Mouse (Mus musculus) hindbrain, embryonic 16.5 days (tissue): Measurements from ENCODE around the gene Myt1l. TPM values are rescaled to one million over a fixed set of nuclear protein-coding genes. Genes with fewer than 3 reads are reported as not detected.

Experiments used
- ATAC-seq: fragments of 200-750 bp; cut with Nextera tagmentation; 2 replicates; pipeline ENCODE4 v1.8.0; 2017; ENCODE audit warnings: moderate TSS enrichment, moderate library complexity
- H3K27ac ChIP-seq: fragments of 300-500 bp; sonication (generic); 2 replicates; pipeline ENCODE4 v1.5.1; 2014; ENCODE audit warnings: low read depth, mild to moderate bottlenecking, control low read depth, low read length, moderate library complexity
- H3K27me3 ChIP-seq: fragments of 300-500 bp; sonication (generic); replicated peaks from 2 replicates; pipeline ENCODE4 v1.6.1; 2014; ENCODE audit warnings: low read length; ENCODE audit not compliant: control insufficient read depth, insufficient read depth
- H3K36me3 ChIP-seq: fragments of 300-500 bp; sonication (generic); 2 replicates; pipeline ENCODE4 v1.6.1; 2014; ENCODE audit warnings: mild to moderate bottlenecking, low read length, moderate library complexity, mixed read lengths; ENCODE audit not compliant: control insufficient read depth, insufficient read depth
- H3K4me1 ChIP-seq: fragments of 300-500 bp; sonication (generic); 2 replicates; pipeline ENCODE4 v1.6.1; 2014; ENCODE audit warnings: low read depth, low read length; ENCODE audit not compliant: control insufficient read depth, insufficient read depth
- H3K4me2 ChIP-seq: fragments of 300-500 bp; sonication (generic); 2 replicates; pipeline ENCODE4 v1.6.1; 2014; ENCODE audit warnings: mild to moderate bottlenecking, low read length, control low read depth, moderate library complexity
- H3K4me3 ChIP-seq: fragments of 300-500 bp; sonication (generic); 2 replicates; pipeline ENCODE4 v1.5.1; 2014; ENCODE audit warnings: mild to moderate bottlenecking, low read length, control low read depth, moderate library complexity
- H3K9ac ChIP-seq: fragments of 300-500 bp; sonication (generic); 2 replicates; pipeline ENCODE4 v1.6.1; 2014; ENCODE audit warnings: low read depth, mild to moderate bottlenecking, control low read depth, low read length, moderate library complexity
- H3K9me3 ChIP-seq: fragments of 300-500 bp; sonication (generic); 2 replicates; pipeline ENCODE4 v1.6.1; 2014; ENCODE audit warnings: mild to moderate bottlenecking, low read length, moderate library complexity; ENCODE audit not compliant: control insufficient read depth
- WGBS: fragments of 180-500 bp; shearing (Covaris S2); extraction: QIAGEN DNeasy Blood & Tissue Kit; methylation state at CpG from one replicate; pipeline ENCODE4 v1.1.7; 2014; 5-methylcytosine and 5-hydroxymethylcytosine counted together
- polyA plus RNA-seq: library from polyadenylated mRNA; unstranded; fragments of >200 nt; fragmentation: Nextera tagmentation; extraction: Ambion mirVana; gene quantifications from 2 replicates; pipeline ENCODE4 v1.2.1, GENCODE M21; 2015

The Myt1l gene
- polyA plus RNA-seq, 1 experiment from 2014 or later: 236 TPM

DNA sequence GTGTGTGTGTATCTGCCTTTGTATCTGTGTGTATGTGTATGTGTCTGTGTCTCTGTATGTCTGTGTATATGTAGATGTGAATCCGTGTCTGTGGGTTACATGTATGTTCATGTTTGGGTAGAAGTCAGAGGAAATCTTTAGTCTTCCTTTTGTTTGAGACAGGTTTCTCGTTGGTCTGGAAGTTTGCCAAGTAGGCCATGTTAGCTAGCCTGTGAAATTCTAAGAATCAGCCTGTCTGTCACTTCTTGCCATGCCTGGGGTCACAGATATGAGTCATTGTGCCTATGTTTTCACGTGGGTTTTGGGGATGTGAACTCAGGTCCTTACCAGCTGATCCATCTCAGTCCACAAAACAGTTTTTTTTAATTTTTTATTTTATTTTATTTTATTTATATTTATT lies 128.9 kb downstream of the Myt1l start:
- no peak overlapping the region for H3K27ac ChIP-seq
- no peak overlapping the region for H3K4me2 ChIP-seq
- H3K27me3 ChIP-seq: no peaks in the 10 kb centered on the region
- no peak overlapping the region for H3K4me3 ChIP-seq
- 34% methylated on average over 3 of the region's 3 CpGs for WGBS
- H3K4me1 ChIP-seq: peaks cover 26% of the 10 kb centered on the region
- H3K36me3 ChIP-seq: no peaks in the 10 kb centered on the region
- no peak for ATAC-seq
- H3K9ac ChIP-seq: no peak overlapping the region
- no peaks in the 10 kb centered on the region for H3K9me3 ChIP-seq

DNA sequence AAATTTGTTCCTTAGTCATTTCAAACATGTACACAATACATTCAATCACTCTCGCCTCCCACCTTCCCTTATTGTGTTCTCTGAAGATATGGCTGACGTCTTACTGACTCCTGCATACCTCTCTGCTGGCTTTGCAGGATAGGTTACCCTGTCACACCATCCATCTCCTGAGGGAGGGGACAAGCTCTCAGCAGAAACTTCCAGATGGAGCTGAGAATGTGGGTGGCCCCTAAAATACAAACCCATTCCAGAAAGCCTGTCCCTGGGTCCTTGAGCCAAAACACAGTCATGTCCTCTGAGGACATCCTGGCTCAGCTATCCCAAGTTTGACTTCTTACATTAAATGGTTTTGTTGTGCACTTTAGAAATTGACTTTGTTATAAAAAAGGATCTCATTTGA lies 129.7 kb downstream of the Myt1l start:
- H3K27ac ChIP-seq: peak overlapping the region; percentile 29; the same call in 1 of the 2 replicates
- no peak overlapping the region for H3K9ac ChIP-seq
- no peaks in the 10 kb centered on the region for H3K9me3 ChIP-seq
- 64% methylated on average over 2 of the region's 2 CpGs for WGBS
- H3K4me2 ChIP-seq: no peak overlapping the region
- peaks cover 26% of the 10 kb centered on the region for H3K4me1 ChIP-seq
- no peaks in the 10 kb centered on the region for H3K27me3 ChIP-seq
- ATAC-seq: no peak
- H3K36me3 ChIP-seq: no peaks in the 10 kb centered on the region
- no peak overlapping the region for H3K4me3 ChIP-seq

GRCm38 (mm10) chr12:29671984-29672383 lies 143.8 kb downstream of the Myt1l start:
- no peak for ATAC-seq
- H3K27ac ChIP-seq: no peak overlapping the region
- H3K36me3 ChIP-seq: no peaks in the 10 kb centered on the region; the same call in 1 of the 2 replicates
- peaks cover 11% of the 10 kb centered on the region for H3K4me1 ChIP-seq
- WGBS: 81% methylated on average over 7 of the region's 7 CpGs
- H3K9ac ChIP-seq: no peak overlapping the region
- no peaks in the 10 kb centered on the region for H3K9me3 ChIP-seq
- no peak overlapping the region for H3K4me3 ChIP-seq
- H3K4me2 ChIP-seq: no peak overlapping the region
- no peaks in the 10 kb centered on the region for H3K27me3 ChIP-seq

GRCm38 (mm10) chr12:29675594-29676362 lies 147.6 kb downstream of the Myt1l start:
- Histone ChIP-seq H3K4me2 (no peak overlapping the region), H3K27ac (peak overlapping the region; percentile 24; the same call in 1 of the 2 replicates), H3K4me1 (peaks cover 14% of the 10 kb centered on the region), H3K27me3 (no peaks in the 10 kb centered on the region), H3K9me3 (no peaks in the 10 kb centered on the region), H3K9ac (no peak overlapping the region; the same call in 1 of the 2 replicates), H3K4me3 (no peak overlapping the region), H3K36me3 (no peaks in the 10 kb centered on the region; the same call in 1 of the 2 replicates)
- peak; percentile 62 for ATAC-seq
- WGBS: 47% methylated on average over 14 of the region's 14 CpGs

DNA sequence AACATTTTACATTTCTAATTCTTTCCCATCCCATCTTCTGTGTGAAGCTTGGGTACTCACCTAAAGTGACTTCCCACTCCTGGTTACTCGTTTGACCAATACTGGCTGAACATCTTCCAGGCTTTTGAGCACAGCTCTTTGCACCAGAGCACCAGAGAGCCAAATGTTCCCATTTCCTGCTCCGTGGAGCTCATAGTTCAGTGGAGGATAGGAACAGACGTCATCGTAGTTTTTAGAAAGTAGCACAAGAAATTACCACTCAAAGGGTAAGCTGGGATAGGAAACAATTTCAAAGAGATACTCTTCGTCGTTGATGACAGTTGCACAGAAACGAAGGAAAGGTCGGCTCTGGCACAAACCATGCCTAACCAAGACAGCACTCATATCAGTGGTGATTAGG lies 154.2 kb downstream of the Myt1l start:
- Histone ChIP-seq H3K27ac (no peak overlapping the region), H3K36me3 (no peaks in the 10 kb centered on the region), H3K9me3 (no peaks in the 10 kb centered on the region), H3K4me1 (peaks cover 6% of the 10 kb centered on the region), H3K4me2 (no peak overlapping the region), H3K4me3 (no peak overlapping the region), H3K9ac (no peak overlapping the region), H3K27me3 (no peaks in the 10 kb centered on the region)
- no peak for ATAC-seq
- 87% methylated on average over 8 of the region's 8 CpGs for WGBS

DNA sequence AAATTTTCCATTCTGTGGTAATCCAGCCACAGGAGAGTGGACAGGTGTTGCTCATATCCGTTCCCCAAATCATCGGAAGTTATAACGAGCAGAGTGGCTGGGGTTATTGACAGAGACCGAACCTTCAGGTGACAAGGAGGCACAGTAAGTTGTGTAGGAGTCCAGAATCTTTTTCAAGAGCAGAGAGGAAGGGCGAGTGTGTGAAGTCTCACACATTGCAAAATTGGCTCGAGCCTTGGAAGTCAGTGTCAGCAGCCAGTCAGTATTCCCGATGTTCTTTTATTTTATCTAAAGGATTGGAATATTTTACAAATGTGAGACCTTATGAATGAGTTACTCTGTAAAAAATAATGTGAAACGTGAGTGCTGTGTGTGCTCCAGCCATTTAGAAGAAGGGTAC lies 154.8 kb downstream of the Myt1l start:
- Histone ChIP-seq H3K9ac (no peak overlapping the region), H3K27ac (no peak overlapping the region), H3K36me3 (no peaks in the 10 kb centered on the region), H3K27me3 (no peaks in the 10 kb centered on the region), H3K4me1 (peaks cover 6% of the 10 kb centered on the region), H3K9me3 (no peaks in the 10 kb centered on the region), H3K4me2 (no peak overlapping the region), H3K4me3 (no peak overlapping the region)
- 95% methylated on average over 8 of the region's 8 CpGs for WGBS
- ATAC-seq: no peak

- H3K4me3 ChIP-seq: no peak overlapping the region
- no peak overlapping the region for H3K9ac ChIP-seq
- H3K27ac ChIP-seq: peak overlapping the region; percentile 44; the same call in 1 of the 2 replicates
- no peak overlapping the region for H3K4me2 ChIP-seq
- 41% methylated on average over 8 of the region's 8 CpGs for WGBS
- ATAC-seq: no peak
- no peaks in the 10 kb centered on the region for H3K9me3 ChIP-seq
- no peaks in the 10 kb centered on the region for H3K36me3 ChIP-seq
- peaks cover 4% of the 10 kb centered on the region for H3K4me1 ChIP-seq
- H3K27me3 ChIP-seq: no peaks in the 10 kb centered on the region
These were observed 158.1 kb downstream of the Myt1l start for GRCm38 (mm10) chr12:29686241-29686640.

DNA sequence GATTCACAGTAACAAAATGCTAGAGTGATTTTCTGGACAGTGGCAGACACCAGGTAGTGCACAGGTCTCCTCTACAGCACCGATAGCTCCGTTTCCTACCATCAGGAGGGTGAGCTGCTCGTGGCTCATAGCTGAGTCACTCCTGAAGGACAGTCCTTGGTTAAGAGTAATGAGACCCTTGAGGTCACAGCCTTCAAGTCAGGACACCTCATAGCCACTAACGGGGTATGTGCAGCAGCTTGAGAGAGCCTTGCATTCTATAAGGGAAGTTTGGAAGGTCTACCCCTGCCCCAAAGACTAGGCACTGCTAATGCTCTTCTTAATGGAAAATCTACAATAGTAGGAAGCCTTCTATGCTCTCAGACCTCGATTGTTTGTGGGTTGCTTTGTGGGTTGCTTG lies 163.4 kb downstream of the Myt1l start:
- 80% methylated on average over 5 of the region's 5 CpGs for WGBS
- Histone ChIP-seq H3K4me3 (no peak overlapping the region), H3K27ac (peak overlapping the region; percentile 40), H3K9me3 (no peaks in the 10 kb centered on the region), H3K27me3 (no peaks in the 10 kb centered on the region), H3K4me2 (no peak overlapping the region), H3K4me1 (peaks cover 23% of the 10 kb centered on the region), H3K9ac (no peak overlapping the region), H3K36me3 (no peaks in the 10 kb centered on the region)
- ATAC-seq: no peak

DNA sequence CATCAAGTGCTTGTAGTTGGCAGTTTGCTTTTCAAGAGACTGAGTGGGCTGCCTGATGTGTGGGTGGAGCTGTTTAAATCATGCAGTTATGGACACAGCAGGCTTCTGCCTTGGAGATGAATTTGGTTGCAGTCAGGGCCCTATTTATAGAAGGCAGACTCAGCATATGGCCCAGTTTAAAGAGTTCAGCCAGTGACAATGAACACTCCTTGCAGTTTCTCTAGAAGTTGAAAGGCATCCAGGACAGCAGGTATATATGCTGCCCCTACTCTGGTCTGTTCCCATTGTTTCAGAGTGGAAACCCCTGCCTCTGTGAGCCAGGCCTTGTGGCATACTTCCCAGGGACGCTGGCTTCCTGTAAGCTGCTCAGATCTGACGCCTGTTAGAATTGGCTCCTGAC lies 167.0 kb downstream of the Myt1l start:
- H3K4me1 ChIP-seq: peaks cover 54% of the 10 kb centered on the region
- no peaks in the 10 kb centered on the region for H3K36me3 ChIP-seq
- H3K4me3 ChIP-seq: no peak overlapping the region
- no peak for ATAC-seq
- H3K9ac ChIP-seq: no peak overlapping the region
- H3K9me3 ChIP-seq: no peaks in the 10 kb centered on the region
- H3K4me2 ChIP-seq: no peak overlapping the region
- 30% methylated on average over 2 of the region's 2 CpGs for WGBS
- peak overlapping the region; percentile 51; the same call in 1 of the 2 replicates for H3K27ac ChIP-seq
- no peaks in the 10 kb centered on the region for H3K27me3 ChIP-seq
